Mouse (Mus musculus): ENCODE measurements around the gene Herpud2. TPM values are rescaled to one million over a fixed set of nuclear protein-coding genes. Genes with fewer than 3 reads are reported as not detected.

Gene Herpud2
- polyA plus RNA-seq, 1 experiment: 32.1 TPM

GRCm38 (mm10) chr9:25167458-25168084, 16.0 kb upstream of the Herpud2 start:
- H3K4me3 ChIP-seq (ENCODE audit: insufficient read depth, low read depth, low read length): no peak overlapping the region
- no peak overlapping the region for H3K27ac ChIP-seq (replicated peaks; ENCODE audit: low read depth, low read length)
- no peaks in the 10 kb centered on the region for H3K4me1 ChIP-seq (ENCODE audit: control insufficient read depth, insufficient read depth, insufficient read length, low read length)

- no peaks in the 10 kb centered on the region; the same call in 1 of the 2 replicates for H3K4me1 ChIP-seq (ENCODE audit: control insufficient read depth, insufficient read depth, insufficient read length, low read length)
- no peak overlapping the region for H3K4me3 ChIP-seq (ENCODE audit: insufficient read depth, low read depth, low read length)
- no peak overlapping the region for H3K27ac ChIP-seq (replicated peaks; ENCODE audit: low read depth, low read length)
Observed at GRCm38 (mm10) chr9:25158218-25158617, 6.6 kb upstream of the Herpud2 start.

- Histone ChIP-seq H3K4me3 (ENCODE audit: insufficient read depth, low read depth, low read length) (no peak overlapping the region), H3K4me1 (ENCODE audit: control insufficient read depth, insufficient read depth, insufficient read length, low read length) (no peaks in the 10 kb centered on the region; the same call in 1 of the 2 replicates)
Observed at GRCm38 (mm10) chr9:25156377-25156776, 4.8 kb upstream of the Herpud2 start.

GRCm38 (mm10) chr9:25153066-25153465, 1.4 kb upstream of the Herpud2 start:
- H3K27ac ChIP-seq (replicated peaks; ENCODE audit: low read depth, low read length): no peak overlapping the region
- H3K4me1 ChIP-seq (ENCODE audit: control insufficient read depth, insufficient read depth, insufficient read length, low read length): no peaks in the 10 kb centered on the region
- H3K4me3 ChIP-seq (ENCODE audit: insufficient read depth, low read depth, low read length): no peak overlapping the region

More at GRCm38 (mm10) chr9:25156377-25156776, 4.8 kb upstream of the Herpud2 start:
- no peak overlapping the region for H3K27ac ChIP-seq (replicated peaks; ENCODE audit: low read depth, low read length)

DNA sequence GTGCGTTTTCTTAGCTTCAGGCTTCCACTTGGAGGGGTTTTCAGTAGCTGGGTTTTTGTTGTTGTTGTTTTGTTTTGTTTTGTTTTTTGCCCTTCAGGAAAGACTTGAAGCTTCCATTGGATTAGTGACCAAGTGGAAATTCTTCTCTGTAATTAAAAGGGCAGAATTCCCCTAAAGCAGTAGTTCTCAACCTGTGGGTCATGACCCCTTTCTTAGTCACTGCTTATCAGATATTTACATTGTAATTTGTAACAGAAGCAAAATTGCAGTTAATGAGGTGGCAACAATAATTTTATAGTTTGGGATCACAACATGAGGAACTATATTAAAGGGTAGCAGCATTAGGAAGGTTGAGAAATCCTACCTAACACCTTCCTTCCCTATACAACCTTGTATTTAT, 837 bp upstream of the Herpud2 start:
- peak overlapping the region; percentile 93 for H3K4me3 ChIP-seq (ENCODE audit: insufficient read depth, low read depth, low read length)
- peak overlapping the region; percentile 90 for H3K27ac ChIP-seq (replicated peaks; ENCODE audit: low read depth, low read length)
- no peaks in the 10 kb centered on the region; the same call in 1 of the 2 replicates for H3K4me1 ChIP-seq (ENCODE audit: control insufficient read depth, insufficient read depth, insufficient read length, low read length)

GRCm38 (mm10) chr9:25150791-25151610, 619 bp downstream of the Herpud2 start:
- Histone ChIP-seq H3K4me3 (ENCODE audit: insufficient read depth, low read depth, low read length) (peak overlapping the region; percentile 93), H3K4me1 (ENCODE audit: control insufficient read depth, insufficient read depth, insufficient read length, low read length) (no peaks in the 10 kb centered on the region; the same call in 1 of the 2 replicates), H3K27ac (replicated peaks; ENCODE audit: low read depth, low read length) (peak overlapping the region; percentile 95)

- no peak overlapping the region for H3K4me3 ChIP-seq (ENCODE audit: insufficient read depth, low read depth, low read length)
Observed at GRCm38 (mm10) chr9:25148767-25149166, 2.9 kb downstream of the Herpud2 start.

GRCm38 (mm10) chr9:25145925-25146324, 5.7 kb downstream of the Herpud2 start:
- H3K4me1 ChIP-seq (ENCODE audit: control insufficient read depth, insufficient read depth, insufficient read length, low read length): no peaks in the 10 kb centered on the region; the same call in none of the 2 replicates
- H3K4me3 ChIP-seq (ENCODE audit: insufficient read depth, low read depth, low read length): no peak overlapping the region
- H3K27ac ChIP-seq (replicated peaks; ENCODE audit: low read depth, low read length): no peak overlapping the region

More at GRCm38 (mm10) chr9:25148767-25149166, 2.9 kb downstream of the Herpud2 start:
- H3K4me1 ChIP-seq (ENCODE audit: control insufficient read depth, insufficient read depth, insufficient read length, low read length): no peaks in the 10 kb centered on the region; the same call in none of the 2 replicates
- H3K27ac ChIP-seq (replicated peaks; ENCODE audit: low read depth, low read length): no peak overlapping the region

- peaks cover 7% of the 10 kb centered on the region for H3K4me1 ChIP-seq (ENCODE audit: control insufficient read depth, insufficient read depth, insufficient read length, low read length)
- no peak overlapping the region for H3K4me3 ChIP-seq (ENCODE audit: insufficient read depth, low read depth, low read length)
- no peak overlapping the region for H3K27ac ChIP-seq (replicated peaks; ENCODE audit: low read depth, low read length)
Observed at GRCm38 (mm10) chr9:25143950-25144349, 7.7 kb downstream of the Herpud2 start.

DNA sequence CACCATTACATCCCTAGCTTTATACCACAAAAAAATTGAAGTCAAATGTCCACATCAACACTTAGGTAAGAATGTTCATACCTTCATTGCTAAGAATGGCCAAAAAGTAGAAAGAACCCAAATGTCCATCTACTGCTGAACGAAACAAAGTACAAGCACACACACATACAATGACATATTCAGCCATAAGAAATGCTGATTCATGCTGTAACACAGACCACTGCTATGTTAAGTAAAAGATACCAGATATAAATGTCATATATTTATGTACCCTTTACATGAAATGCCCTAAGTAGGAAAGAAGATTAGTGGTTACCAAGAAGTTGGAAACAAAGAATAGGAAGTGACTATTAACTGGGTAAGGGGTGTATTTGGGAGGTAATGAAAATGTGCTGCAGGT, 8.6 kb downstream of the Herpud2 start:
- Histone ChIP-seq H3K4me3 (ENCODE audit: insufficient read depth, low read depth, low read length) (no peak overlapping the region), H3K27ac (replicated peaks; ENCODE audit: low read depth, low read length) (no peak overlapping the region), H3K4me1 (ENCODE audit: control insufficient read depth, insufficient read depth, insufficient read length, low read length) (peaks cover 7% of the 10 kb centered on the region)

- H3K27ac ChIP-seq (replicated peaks; ENCODE audit: low read depth, low read length): no peak overlapping the region
- peaks cover 7% of the 10 kb centered on the region for H3K4me1 ChIP-seq (ENCODE audit: control insufficient read depth, insufficient read depth, insufficient read length, low read length)
- no peak overlapping the region for H3K4me3 ChIP-seq (ENCODE audit: insufficient read depth, low read depth, low read length)
Observed at GRCm38 (mm10) chr9:25142041-25142440, 9.6 kb downstream of the Herpud2 start.

- Histone ChIP-seq H3K4me3 (ENCODE audit: insufficient read depth, low read depth, low read length) (no peak overlapping the region), H3K4me1 (ENCODE audit: control insufficient read depth, insufficient read depth, insufficient read length, low read length) (peaks cover 7% of the 10 kb centered on the region; the same call in 1 of the 2 replicates), H3K27ac (replicated peaks; ENCODE audit: low read depth, low read length) (no peak overlapping the region)
Observed at GRCm38 (mm10) chr9:25140330-25140729, 11.3 kb downstream of the Herpud2 start.

DNA sequence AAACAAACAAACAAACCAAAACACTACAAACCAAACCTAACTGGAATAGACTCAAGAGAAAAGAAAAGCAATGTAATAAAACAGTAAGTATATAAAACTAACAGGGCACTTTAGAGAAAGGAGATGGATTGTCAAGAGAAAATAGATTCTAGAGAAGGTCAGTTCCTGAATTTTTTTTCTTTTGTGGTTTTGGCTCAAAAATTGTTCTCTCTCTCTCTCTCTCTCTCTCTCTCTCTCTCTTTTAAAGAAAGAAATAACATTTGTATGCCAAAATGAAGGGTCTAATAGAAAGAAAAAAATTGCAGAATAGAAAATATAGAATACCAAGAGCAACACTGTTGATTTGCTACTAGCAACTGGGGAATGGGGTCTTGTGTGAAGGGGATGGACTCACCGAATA, 12.7 kb downstream of the Herpud2 start:
- peaks cover 7% of the 10 kb centered on the region; the same call in 1 of the 2 replicates for H3K4me1 ChIP-seq (ENCODE audit: control insufficient read depth, insufficient read depth, insufficient read length, low read length)
- no peak overlapping the region for H3K27ac ChIP-seq (replicated peaks; ENCODE audit: low read depth, low read length)
- H3K4me3 ChIP-seq (ENCODE audit: insufficient read depth, low read depth, low read length): no peak overlapping the region

GRCm38 (mm10) chr9:25132920-25133319, 18.7 kb downstream of the Herpud2 start:
- no peak overlapping the region for H3K27ac ChIP-seq (replicated peaks; ENCODE audit: low read depth, low read length)

DNA sequence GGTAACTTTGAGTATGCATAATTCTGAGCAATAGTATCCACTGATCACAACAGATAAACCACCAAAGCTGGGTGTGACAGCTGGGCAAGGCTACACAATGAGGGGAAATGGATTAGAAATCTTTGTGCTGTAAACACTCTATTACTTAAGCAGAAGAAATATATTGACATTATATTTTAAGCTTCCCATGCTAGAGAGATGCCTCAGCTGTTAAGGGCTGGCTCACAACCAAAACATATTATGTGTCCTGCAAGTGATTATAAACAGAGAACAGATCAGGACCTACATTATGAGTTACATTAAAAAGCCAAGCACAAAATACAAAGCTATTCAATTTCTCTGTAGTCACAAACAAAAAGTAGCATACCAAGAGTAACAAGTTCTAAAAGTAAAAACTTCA, 19.4 kb downstream of the Herpud2 start:
- H3K4me1 ChIP-seq (ENCODE audit: control insufficient read depth, insufficient read depth, insufficient read length, low read length): no peaks in the 10 kb centered on the region
- no peak overlapping the region for H3K27ac ChIP-seq (replicated peaks; ENCODE audit: low read depth, low read length)

More at GRCm38 (mm10) chr9:25132920-25133319, 18.7 kb downstream of the Herpud2 start:
- Histone ChIP-seq H3K4me1 (ENCODE audit: control insufficient read depth, insufficient read depth, insufficient read length, low read length) (no peaks in the 10 kb centered on the region), H3K4me3 (ENCODE audit: insufficient read depth, low read depth, low read length) (no peak overlapping the region)

More for the DNA sequence above, 19.4 kb downstream of the Herpud2 start:
- no peak overlapping the region for H3K4me3 ChIP-seq (ENCODE audit: insufficient read depth, low read depth, low read length)

Data from brown adipose tissue, adult 24 weeks (tissue).